Mouse (Mus musculus): ENCODE data around the gene Sidt2. TPM values are rescaled to one million over a fixed set of nuclear protein-coding genes. Genes with fewer than 3 reads are reported as not detected.
A peak's percentile ranks its signal among the peaks of the same experiment; 100 is the strongest.

The Sidt2 gene
- polyA plus RNA-seq, 1 experiment from 2014 or later = 23.7 TPM

DNA sequence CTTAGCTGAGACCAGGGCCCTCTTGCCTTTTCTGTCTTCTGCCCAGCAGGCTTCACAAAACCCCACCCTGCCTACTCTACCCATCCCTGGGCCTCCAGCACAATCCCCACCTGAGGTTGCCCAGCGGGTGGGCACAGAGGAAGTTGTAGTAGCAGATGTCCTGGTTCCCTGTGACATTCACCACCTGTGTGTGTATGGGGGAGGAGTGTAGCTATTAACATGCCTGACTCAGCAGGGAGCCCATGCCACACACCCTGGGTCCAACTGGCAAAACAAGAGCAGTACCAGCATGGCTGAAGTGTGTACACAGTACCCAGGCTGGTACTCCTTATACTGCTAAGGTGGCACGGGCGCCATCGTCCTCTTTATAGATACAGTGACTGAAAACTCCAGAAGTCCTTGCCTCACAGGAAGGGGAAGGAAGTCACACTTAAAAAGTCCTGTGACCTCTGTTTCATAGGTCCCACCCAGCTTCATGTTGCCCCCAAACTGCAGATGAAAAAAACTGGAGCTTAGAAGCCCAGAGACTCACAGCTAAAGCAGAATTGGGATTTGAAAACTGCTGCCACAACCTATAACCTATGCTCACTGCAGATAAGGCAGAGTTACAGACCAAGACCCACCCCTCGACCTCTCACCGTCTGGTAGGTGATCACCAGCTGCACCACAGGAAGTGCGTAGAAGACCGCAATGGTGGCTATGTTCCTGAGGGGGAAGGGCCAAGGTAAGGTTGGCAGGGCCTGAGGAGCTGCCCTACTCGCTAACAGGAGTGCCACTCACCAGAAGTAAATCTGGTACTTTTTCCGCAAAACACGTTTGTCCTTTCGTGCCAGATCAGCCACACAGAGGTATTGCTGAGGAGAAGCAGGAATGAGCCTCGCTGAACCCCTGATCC is 10.3 kb downstream of the Sidt2 start:
- 89% methylated on average over 13 of the region's 13 CpGs for WGBS
- peaks cover 91% of the 10 kb centered on the region for H3K36me3 ChIP-seq
- no peaks in the 10 kb centered on the region for H3K9me3 ChIP-seq (replicated peaks)

DNA sequence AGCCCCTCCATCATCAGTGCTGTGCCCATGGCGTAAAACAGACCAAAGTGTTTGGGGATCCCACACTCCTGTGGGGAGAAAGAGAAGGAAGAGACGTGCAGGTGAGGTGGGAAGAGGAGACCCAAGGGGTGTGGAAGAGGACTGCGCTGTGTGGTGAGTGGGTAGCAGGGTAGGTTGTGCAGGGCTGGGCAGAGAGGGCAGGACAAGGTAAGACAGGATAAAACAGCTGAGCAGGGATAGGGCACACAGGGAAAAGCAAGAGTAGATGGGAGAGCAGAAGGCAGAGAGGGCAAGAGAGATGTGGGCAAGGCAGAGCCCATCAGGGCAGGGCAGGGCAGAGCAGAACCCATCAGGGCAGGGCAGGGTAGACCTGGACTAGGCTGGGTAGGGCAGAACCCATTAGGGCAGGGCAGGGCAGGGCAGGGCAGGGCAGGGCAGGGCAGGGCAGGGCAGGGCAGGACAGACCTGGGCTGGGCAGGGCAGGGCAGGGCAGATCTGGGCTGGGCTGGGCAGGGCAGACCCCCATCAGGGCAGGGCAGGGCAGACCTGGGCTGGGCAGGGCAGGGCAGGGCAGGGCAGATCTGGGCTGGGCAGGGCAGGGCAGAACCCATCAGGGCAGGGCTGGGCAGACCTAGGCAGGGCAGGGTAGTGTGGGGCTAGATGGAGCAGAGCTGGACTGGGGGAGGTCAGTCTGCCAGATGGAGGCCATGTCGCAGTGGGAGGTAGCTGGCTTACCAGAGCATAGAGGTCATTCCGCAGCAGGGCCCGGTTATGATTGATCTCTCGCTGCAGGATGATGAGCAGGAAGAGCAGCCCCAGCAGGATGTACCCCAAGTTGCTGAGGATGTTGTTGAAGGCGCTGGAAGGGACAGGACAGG is 11.2 kb downstream of the Sidt2 start:
- WGBS = 88% methylated on average over 8 of the region's 8 CpGs
- DNase-seq (ENCODE audit: low spot score) = no peak
- peaks cover 89% of the 10 kb centered on the region for H3K36me3 ChIP-seq
- no peak overlapping the region for H3K27ac ChIP-seq (replicated peaks)
- H3K4me1 ChIP-seq = no peaks in the 10 kb centered on the region; the same call in 1 of the 2 replicates
- H3K27me3 ChIP-seq (ENCODE audit: low read depth, poor library complexity, severe bottlenecking) = no peaks in the 10 kb centered on the region
- no peak overlapping the region for H3K4me3 ChIP-seq
- no peaks in the 10 kb centered on the region for H3K9me3 ChIP-seq (replicated peaks)

More for the DNA sequence above, 10.3 kb downstream of the Sidt2 start:
- Histone ChIP-seq H3K27me3 (ENCODE audit: low read depth, poor library complexity, severe bottlenecking) (no peaks in the 10 kb centered on the region), H3K4me3 (no peak overlapping the region), H3K4me1 (no peaks in the 10 kb centered on the region; the same call in 1 of the 2 replicates), H3K27ac (replicated peaks) (no peak overlapping the region)
- no peak for DNase-seq (ENCODE audit: low spot score)

DNA sequence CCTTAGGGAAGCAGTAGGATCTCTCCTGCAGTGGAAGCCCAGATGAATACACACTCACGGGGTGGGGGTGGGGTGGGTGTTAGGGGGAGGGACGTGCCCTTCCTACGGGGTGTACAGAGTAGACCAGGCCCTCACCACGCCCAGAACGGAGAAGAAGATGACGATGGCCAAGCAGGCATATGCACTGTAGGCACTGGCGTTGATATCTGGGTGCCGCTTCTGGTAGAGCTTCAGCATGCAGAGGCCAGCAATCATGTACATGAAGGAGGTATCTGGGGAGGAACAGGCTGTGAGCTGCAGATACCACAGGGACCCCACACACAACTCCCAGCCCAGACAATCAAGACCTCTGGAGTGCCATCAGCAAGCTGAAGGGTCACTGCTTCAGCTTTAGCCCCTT is 12.1 kb downstream of the Sidt2 start:
- Histone ChIP-seq H3K4me3 (no peak overlapping the region), H3K4me1 (no peaks in the 10 kb centered on the region; the same call in 1 of the 2 replicates), H3K36me3 (peaks cover 89% of the 10 kb centered on the region), H3K27ac (replicated peaks) (no peak overlapping the region), H3K27me3 (ENCODE audit: low read depth, poor library complexity, severe bottlenecking) (no peaks in the 10 kb centered on the region), H3K9me3 (replicated peaks) (no peaks in the 10 kb centered on the region)
- 90% methylated on average over 8 of the region's 8 CpGs for WGBS
- DNase-seq (ENCODE audit: low spot score) = no peak

DNA sequence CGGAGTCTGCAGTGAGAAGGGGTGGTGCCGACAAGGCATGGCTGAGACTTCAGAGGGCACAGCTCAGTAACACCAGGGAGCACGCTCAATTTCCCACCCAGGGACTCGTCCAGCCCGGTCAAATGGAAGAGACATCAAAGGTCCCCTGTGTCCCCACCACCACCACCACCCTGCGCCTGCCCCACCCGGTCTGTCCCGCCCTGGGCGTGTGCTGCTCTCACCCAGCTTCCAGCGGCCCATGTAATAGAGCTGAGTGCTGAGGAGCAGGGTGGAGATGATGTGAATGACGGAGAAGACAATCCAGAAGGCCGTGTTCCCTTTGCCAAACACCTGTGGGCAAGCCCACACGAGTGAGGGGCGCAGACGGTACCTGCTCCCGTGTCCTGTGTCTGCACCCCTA is 12.6 kb downstream of the Sidt2 start:
- Histone ChIP-seq H3K4me1 (no peaks in the 10 kb centered on the region; the same call in 1 of the 2 replicates), H3K9me3 (replicated peaks) (no peaks in the 10 kb centered on the region), H3K27me3 (ENCODE audit: low read depth, poor library complexity, severe bottlenecking) (no peaks in the 10 kb centered on the region), H3K4me3 (no peak overlapping the region), H3K27ac (replicated peaks) (no peak overlapping the region), H3K36me3 (peaks cover 86% of the 10 kb centered on the region)
- DNase-seq (ENCODE audit: low spot score) = no peak
- WGBS = 88% methylated on average over 16 of the region's 16 CpGs

DNA sequence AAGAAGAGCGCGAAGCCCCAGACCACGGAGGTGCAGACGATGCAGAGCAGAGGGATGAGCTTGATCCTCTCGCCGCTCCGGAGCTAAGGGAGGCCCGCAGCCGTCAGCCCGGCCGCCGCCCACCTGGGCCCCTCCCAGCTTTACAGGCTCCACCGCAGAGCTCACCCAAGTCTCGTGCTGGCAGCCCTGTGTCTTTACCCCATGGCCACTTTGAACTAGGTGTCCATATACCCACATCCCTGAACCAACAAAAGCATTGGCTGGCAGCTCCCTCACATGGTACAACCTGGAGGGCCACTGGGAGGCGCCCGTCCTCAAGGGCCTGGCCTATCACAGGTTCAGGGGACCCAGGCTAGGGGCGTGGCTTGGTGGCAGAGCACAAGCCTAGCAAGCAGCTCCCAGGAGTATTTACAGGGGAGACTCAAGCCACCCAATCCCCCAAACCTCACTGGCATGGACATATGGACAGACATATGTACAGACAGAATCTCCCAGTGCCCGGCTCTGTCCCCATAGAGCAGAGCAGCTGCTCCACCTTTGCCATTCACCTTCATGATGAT is 13.6 kb downstream of the Sidt2 start:
- 59% methylated on average over 18 of the region's 18 CpGs for WGBS
- Histone ChIP-seq H3K36me3 (peaks cover 76% of the 10 kb centered on the region), H3K4me1 (peaks cover under 1% of the 10 kb centered on the region; the same call in 1 of the 2 replicates), H3K4me3 (no peak overlapping the region), H3K27ac (replicated peaks) (no peak overlapping the region), H3K9me3 (replicated peaks) (no peaks in the 10 kb centered on the region), H3K27me3 (ENCODE audit: low read depth, poor library complexity, severe bottlenecking) (peaks cover 1% of the 10 kb centered on the region; the same call in 1 of the 2 replicates)
- peak; percentile 28 for DNase-seq (ENCODE audit: low spot score)

DNA sequence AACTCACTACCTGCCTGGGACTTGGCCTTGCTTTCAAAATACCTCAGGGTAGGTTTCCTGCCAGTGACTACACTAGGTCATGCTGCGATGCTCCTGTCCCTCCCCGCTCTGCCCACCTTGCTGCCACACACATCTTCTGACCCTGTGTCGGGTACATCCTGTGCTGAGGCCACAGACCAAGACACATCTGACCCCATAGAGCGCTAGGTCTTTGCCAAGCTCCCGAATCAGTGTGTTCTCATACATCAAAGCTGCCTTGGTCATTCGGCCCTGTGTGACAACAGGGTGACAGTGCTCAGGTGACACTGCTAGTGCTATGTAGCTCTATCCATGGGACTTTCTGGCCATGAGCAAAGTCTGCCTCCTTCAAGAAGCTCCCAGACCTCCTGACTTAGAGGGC is 15.3 kb downstream of the Sidt2 start:
- H3K9me3 ChIP-seq (replicated peaks) = no peaks in the 10 kb centered on the region
- peaks cover 60% of the 10 kb centered on the region for H3K36me3 ChIP-seq
- H3K27me3 ChIP-seq (ENCODE audit: low read depth, poor library complexity, severe bottlenecking) = peaks cover 11% of the 10 kb centered on the region
- no peak for DNase-seq (ENCODE audit: low spot score)
- H3K27ac ChIP-seq (replicated peaks) = no peak overlapping the region
- H3K4me1 ChIP-seq = peaks cover 12% of the 10 kb centered on the region
- H3K4me3 ChIP-seq = no peak overlapping the region
- WGBS = 95% methylated on average over 6 of the region's 6 CpGs

DNA sequence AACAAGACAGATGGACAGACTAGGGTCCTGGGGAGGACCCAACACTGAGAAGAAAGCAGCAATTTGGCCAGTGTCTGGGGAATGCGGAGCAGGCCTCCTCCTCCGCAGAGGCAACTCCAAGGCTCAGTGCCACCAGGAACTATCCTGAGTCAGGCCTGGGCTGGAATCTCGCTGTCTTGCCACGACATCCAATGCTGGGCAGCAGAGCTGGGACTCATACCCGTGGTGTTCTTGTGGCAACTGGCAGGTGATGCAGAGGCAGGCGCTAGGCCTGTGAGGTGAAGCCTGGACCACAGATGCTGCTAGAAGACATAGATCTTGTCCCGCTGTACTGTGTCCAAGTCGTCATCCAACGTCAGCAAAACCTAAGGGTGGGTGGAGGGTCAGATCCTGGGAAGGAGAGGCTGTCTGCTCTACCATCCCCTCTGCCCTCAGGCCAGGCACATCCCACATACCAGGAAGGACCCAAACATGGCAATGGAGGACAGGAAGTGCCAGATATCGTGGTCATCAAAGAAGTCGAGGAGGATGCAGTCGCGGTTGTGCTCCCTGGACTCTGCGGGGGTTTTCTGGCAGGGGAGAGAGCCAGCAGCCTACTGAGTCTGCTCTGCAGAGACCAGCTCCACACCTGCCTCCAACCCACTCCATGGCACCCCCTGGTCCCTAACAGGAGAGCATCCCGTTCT is 16.0 kb downstream of the Sidt2 start:
- peaks cover 53% of the 10 kb centered on the region for H3K36me3 ChIP-seq
- 92% methylated on average over 15 of the region's 15 CpGs for WGBS
- no peak for DNase-seq (ENCODE audit: low spot score)
- peaks cover 11% of the 10 kb centered on the region for H3K27me3 ChIP-seq (ENCODE audit: low read depth, poor library complexity, severe bottlenecking)
- no peak overlapping the region for H3K27ac ChIP-seq (replicated peaks)
- peaks cover 12% of the 10 kb centered on the region for H3K4me1 ChIP-seq
- no peak overlapping the region for H3K4me3 ChIP-seq
- H3K9me3 ChIP-seq (replicated peaks) = no peaks in the 10 kb centered on the region

DNA sequence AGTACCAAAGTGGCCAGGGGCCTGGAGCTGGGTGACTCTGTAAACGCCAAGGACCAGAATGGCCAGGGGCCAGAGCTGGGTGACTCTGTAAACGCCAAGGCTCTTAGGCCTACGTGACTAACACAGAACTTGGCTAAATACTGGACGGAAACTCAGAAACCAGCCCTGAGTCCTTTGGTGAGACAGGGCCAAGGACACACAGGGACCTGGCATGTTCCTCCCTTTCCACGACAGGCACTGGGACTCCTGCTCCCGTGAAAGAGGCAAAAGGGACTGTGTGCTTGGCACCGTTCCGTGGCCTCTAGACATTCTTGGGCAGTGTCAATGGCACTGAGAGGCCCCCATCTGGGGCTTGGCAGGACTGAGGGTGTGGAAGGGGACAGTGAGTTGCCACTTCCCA is 17.0 kb downstream of the Sidt2 start:
- Histone ChIP-seq H3K9me3 (replicated peaks) (no peaks in the 10 kb centered on the region), H3K4me3 (no peak overlapping the region), H3K27me3 (ENCODE audit: low read depth, poor library complexity, severe bottlenecking) (peaks cover 11% of the 10 kb centered on the region), H3K27ac (replicated peaks) (no peak overlapping the region), H3K4me1 (peaks cover 12% of the 10 kb centered on the region), H3K36me3 (peaks cover 43% of the 10 kb centered on the region)
- whole genome bisulfite sequencing = 93% methylated on average over 8 of the region's 8 CpGs
- DNase-seq (ENCODE audit: low spot score) = no peak

DNA sequence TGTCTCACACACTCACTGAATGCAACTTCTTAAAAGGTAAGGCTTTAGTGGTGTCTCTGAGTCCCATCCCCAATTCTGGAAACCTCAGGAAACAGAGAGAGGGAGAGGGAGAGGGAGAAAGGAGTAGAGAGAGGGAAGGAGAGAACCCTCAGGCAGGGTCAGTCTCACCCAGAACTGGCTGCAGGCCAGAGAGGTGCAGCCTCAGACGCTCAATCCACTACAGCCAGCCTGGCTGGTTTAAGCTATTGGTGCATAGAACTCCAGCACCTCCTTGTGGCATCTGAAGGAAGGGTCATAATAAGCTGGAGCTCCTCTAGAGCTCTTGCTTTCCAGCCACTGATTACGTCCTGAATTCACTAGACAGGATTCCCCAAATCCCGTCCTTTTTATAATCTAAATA is 18.2 kb downstream of the Sidt2 start:
- 22% methylated on average over 3 of the region's 3 CpGs for WGBS
- H3K9me3 ChIP-seq (replicated peaks) = no peaks in the 10 kb centered on the region
- peak; percentile 50 for DNase-seq (ENCODE audit: low spot score)
- peaks cover 11% of the 10 kb centered on the region for H3K27me3 ChIP-seq (ENCODE audit: low read depth, poor library complexity, severe bottlenecking)
- H3K4me3 ChIP-seq = no peak overlapping the region
- H3K36me3 ChIP-seq = peaks cover 31% of the 10 kb centered on the region
- H3K27ac ChIP-seq (replicated peaks) = no peak overlapping the region
- H3K4me1 ChIP-seq = peaks cover 16% of the 10 kb centered on the region

DNA sequence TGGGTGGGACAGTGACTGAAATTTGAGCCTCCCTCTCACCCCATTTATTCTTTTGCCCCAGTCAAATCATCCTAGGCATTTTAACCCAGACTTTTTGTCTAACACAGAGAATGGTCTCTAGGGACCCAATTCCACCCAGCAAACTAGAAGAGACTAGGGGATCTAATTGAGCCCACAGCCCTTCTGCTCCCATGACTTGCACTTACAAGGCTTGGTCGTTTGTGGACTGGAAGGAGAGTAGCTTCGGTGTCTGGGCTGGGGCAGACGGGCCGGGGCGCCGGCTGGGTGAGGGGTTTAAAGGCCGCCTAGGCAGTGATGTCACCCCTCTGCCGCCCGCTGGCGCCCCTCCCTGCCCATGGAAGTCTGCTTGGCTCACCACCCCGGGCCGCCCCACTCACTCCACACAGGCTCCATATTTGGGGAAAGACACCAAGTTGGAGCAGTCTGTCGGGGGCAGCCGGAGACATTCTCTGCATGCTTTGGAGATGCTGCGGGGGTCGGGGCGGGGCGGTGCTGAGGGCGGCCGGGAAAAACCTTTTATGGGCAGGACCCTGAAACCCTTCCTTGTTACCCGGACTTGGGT is 19.3 kb downstream of the Sidt2 start, which contains the start of gene Tagln:
TSS of gene Tagln (minus strand) at position 431 of the 583 bp plus-strand sequence.
- WGBS = 16% methylated on average over 21 of the region's 21 CpGs
- H3K27me3 ChIP-seq (ENCODE audit: low read depth, poor library complexity, severe bottlenecking) = peaks cover 11% of the 10 kb centered on the region
- no peaks in the 10 kb centered on the region for H3K9me3 ChIP-seq (replicated peaks)
- peaks cover 25% of the 10 kb centered on the region for H3K36me3 ChIP-seq
- H3K4me3 ChIP-seq = peak within 1 kb of the TSS; percentile 44
- H3K27ac ChIP-seq (replicated peaks) = peak within 1 kb of the TSS; percentile 71
- H3K4me1 ChIP-seq = peaks cover 16% of the 10 kb centered on the region
- DNase-seq (ENCODE audit: low spot score) = peak; percentile 52

DNA sequence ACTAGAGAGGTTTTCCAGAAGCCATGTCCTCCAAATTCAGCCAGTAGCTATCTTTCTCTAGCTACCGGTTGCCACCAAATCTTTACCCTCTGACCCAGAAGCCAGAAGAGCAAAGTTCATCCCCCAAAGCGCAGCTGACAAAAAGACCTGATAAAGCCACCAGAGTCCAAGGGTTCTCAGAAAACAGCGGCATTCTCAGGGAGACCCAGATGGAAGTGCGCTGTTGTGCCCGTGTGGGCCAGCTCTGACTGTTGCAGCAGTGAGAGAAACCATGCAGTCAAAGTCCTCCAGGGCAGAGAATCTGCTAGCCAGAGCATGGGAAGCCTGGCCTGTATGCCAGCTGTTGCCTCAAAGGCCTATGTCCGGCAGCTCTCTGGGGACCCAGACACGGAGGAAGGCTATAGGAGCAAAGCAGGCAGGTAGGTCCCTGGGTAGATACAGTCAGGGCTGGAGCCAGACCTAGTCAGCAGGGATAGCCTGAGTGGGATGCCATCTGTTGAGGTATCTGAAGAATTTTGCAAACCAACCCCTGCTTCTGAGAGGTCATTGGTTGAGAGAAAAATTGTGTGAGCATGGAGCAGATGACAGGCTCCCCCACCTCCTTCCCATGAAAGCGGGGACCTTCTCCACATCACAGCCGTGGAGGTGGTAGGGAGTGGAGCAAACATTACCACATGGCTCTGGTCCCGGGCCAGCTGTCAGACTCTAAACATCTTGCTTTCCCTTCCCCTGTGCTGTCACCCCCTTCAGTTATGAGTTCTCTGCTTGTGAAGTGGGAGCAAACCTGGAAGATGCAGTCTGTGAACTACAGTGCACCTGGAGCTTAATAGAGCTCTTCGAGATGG is 22.3 kb downstream of the Sidt2 start:
- Histone ChIP-seq H3K27me3 (ENCODE audit: low read depth, poor library complexity, severe bottlenecking) (peaks cover 11% of the 10 kb centered on the region), H3K4me3 (no peak overlapping the region), H3K36me3 (peaks cover 33% of the 10 kb centered on the region), H3K27ac (replicated peaks) (no peak overlapping the region), H3K9me3 (replicated peaks) (no peaks in the 10 kb centered on the region), H3K4me1 (peaks cover 16% of the 10 kb centered on the region)
- DNase-seq (ENCODE audit: low spot score) = no peak
- WGBS = 88% methylated on average over 11 of the region's 11 CpGs

Data from midbrain, embryonic 10.5 days (tissue).